Mouse (Mus musculus) brown adipose tissue, adult 24 weeks (tissue): ENCODE data around the gene Wdr90. TPM values are rescaled to one million over a fixed set of nuclear protein-coding genes. Genes with fewer than 3 reads are reported as not detected.

Experiments
- H3K27ac ChIP-seq: fragments of 200-500 bp; replicated peaks from 2 replicates; pipeline ENCODE4 v1.5.1; 2012; ENCODE audit warnings: low read depth, mild to moderate bottlenecking, low read length
- H3K4me1 ChIP-seq: fragments of 200-500 bp; 2 replicates; pipeline ENCODE4 v1.6.1; 2012; ENCODE audit warnings: low read length, mixed read lengths; ENCODE audit not compliant: control insufficient read depth, insufficient read depth, insufficient read length
- H3K4me3 ChIP-seq: fragments of 200-500 bp; 2 replicates; pipeline ENCODE4 v1.5.1; 2012; ENCODE audit warnings: low read depth, mild to moderate bottlenecking, low read length, moderate library complexity; ENCODE audit not compliant: insufficient read depth
- polyA plus RNA-seq: library from polyadenylated mRNA; stranded (reverse); fragments of >200 nt; gene quantifications from 2 replicates; pipeline ENCODE4 v1.2.4, GENCODE M21; 2012; ENCODE audit not compliant: missing spikeins, insufficient read depth, insufficient read length

Gene Wdr90
- polyA plus RNA-seq, 1 experiment = 2.4 TPM

- H3K4me1 ChIP-seq = peaks cover 5% of the 10 kb centered on the region; the same call in 1 of the 2 replicates
- no peak overlapping the region for H3K4me3 ChIP-seq
- H3K27ac ChIP-seq = no peak overlapping the region
Observed at GRCm38 (mm10) chr17:25880913-25881641, 19.8 kb upstream of the Wdr90 start.

- Histone ChIP-seq H3K4me3 (no peak within 1 kb of the TSS), H3K27ac (no peak within 1 kb of the TSS), H3K4me1 (peaks cover 8% of the 10 kb centered on the region; the same call in 1 of the 2 replicates)
Observed at GRCm38 (mm10) chr17:25880196-25880910, 19.1 kb upstream of the Wdr90 start, which contains the start of gene Wfikkn1. Wfikkn1 (minus strand) TSS chr17:25880858.

GRCm38 (mm10) chr17:25879750-25880149, 18.4 kb upstream of the Wdr90 start:
- Histone ChIP-seq H3K27ac (no peak overlapping the region), H3K4me1 (peaks cover 8% of the 10 kb centered on the region; the same call in 1 of the 2 replicates), H3K4me3 (no peak overlapping the region)

- Histone ChIP-seq H3K4me3 (no peak overlapping the region), H3K4me1 (peaks cover 8% of the 10 kb centered on the region; the same call in 1 of the 2 replicates), H3K27ac (no peak overlapping the region)
Observed at GRCm38 (mm10) chr17:25879261-25879660, 18.0 kb upstream of the Wdr90 start.

- H3K4me1 ChIP-seq = peaks cover 11% of the 10 kb centered on the region; the same call in 1 of the 2 replicates
- H3K4me3 ChIP-seq = no peak overlapping the region
- H3K27ac ChIP-seq = no peak overlapping the region
Observed at GRCm38 (mm10) chr17:25878611-25879180, 17.4 kb upstream of the Wdr90 start.

GRCm38 (mm10) chr17:25877741-25878610, 16.7 kb upstream of the Wdr90 start:
- Histone ChIP-seq H3K27ac (no peak overlapping the region), H3K4me1 (peaks cover 11% of the 10 kb centered on the region; the same call in 1 of the 2 replicates), H3K4me3 (no peak overlapping the region)

GRCm38 (mm10) chr17:25877025-25877424, 15.7 kb upstream of the Wdr90 start:
- Histone ChIP-seq H3K4me3 (no peak overlapping the region), H3K27ac (no peak overlapping the region), H3K4me1 (peaks cover 11% of the 10 kb centered on the region; the same call in 1 of the 2 replicates)

GRCm38 (mm10) chr17:25876347-25876915, 15.1 kb upstream of the Wdr90 start:
- peak overlapping the region; percentile 87 for H3K4me3 ChIP-seq
- no peak overlapping the region for H3K27ac ChIP-seq
- H3K4me1 ChIP-seq = peaks cover 9% of the 10 kb centered on the region; the same call in 1 of the 2 replicates

- Histone ChIP-seq H3K4me3 (peak overlapping the region; percentile 87), H3K4me1 (peaks cover 9% of the 10 kb centered on the region; the same call in 1 of the 2 replicates), H3K27ac (peak overlapping the region; percentile 44)
Observed at GRCm38 (mm10) chr17:25875171-25876136, 14.2 kb upstream of the Wdr90 start.

GRCm38 (mm10) chr17:25874721-25875170, 13.4 kb upstream of the Wdr90 start, which contains the start of gene Mettl26:
Mettl26 (plus strand) TSS chr17:25875074.
- peak within 1 kb of the TSS; percentile 44 for H3K27ac ChIP-seq
- H3K4me1 ChIP-seq = peaks cover 9% of the 10 kb centered on the region; the same call in 1 of the 2 replicates
- peak within 1 kb of the TSS; percentile 87 for H3K4me3 ChIP-seq

- Histone ChIP-seq H3K4me1 (peaks cover 9% of the 10 kb centered on the region; the same call in 1 of the 2 replicates), H3K27ac (peak overlapping the region; percentile 32; the same call in 1 of the 2 replicates), H3K4me3 (peak overlapping the region; percentile 87)
Observed at GRCm38 (mm10) chr17:25874148-25874720, 12.9 kb upstream of the Wdr90 start.

- no peak overlapping the region for H3K27ac ChIP-seq
- H3K4me1 ChIP-seq = peaks cover 12% of the 10 kb centered on the region; the same call in 1 of the 2 replicates
- H3K4me3 ChIP-seq = peak overlapping the region; percentile 87; the same call in 1 of the 2 replicates
Observed at GRCm38 (mm10) chr17:25873405-25874147, 12.3 kb upstream of the Wdr90 start.
